Mouse (Mus musculus) E14TG2a.4 (cell line): ENCODE data around the gene Tnr.
A peak's percentile ranks its signal among the peaks of the same experiment; 100 is the strongest.

Experiments used
- H3K27me3 ChIP-seq: 2 replicates; pipeline ENCODE4 v1.6.1; 2014; ENCODE audit warnings: low read length, control low read depth; ENCODE audit not compliant: insufficient read depth
- H3K36me3 ChIP-seq: 2 replicates; pipeline ENCODE4 v1.6.1; 2014; ENCODE audit warnings: low read length, control low read depth; ENCODE audit not compliant: insufficient read depth
- H3K4me1 ChIP-seq: replicated peaks from 2 replicates; pipeline ENCODE4 v1.6.1; 2014; ENCODE audit warnings: low read depth, low read length, control low read depth
- H3K4me3 ChIP-seq: replicated peaks from 2 replicates; pipeline ENCODE4 v1.5.1; 2014; ENCODE audit warnings: mild to moderate bottlenecking, low read length
- H3K9me3 ChIP-seq: 2 replicates; pipeline ENCODE4 v1.6.1; 2014; ENCODE audit warnings: low read length, control low read depth
- CTCF ChIP-seq: conservative IDR thresholded peaks from 2 replicates; pipeline ENCODE4 v1.5.1; 2014; ENCODE audit warnings: low read length
- NANOG ChIP-seq: IDR thresholded peaks from 2 replicates; pipeline ENCODE4 v1.6.1; 2014; ENCODE audit warnings: borderline replicate concordance, low read length, mixed read lengths
- POU5F1 ChIP-seq: IDR thresholded peaks from 2 replicates; pipeline ENCODE4 v1.6.1; 2014; ENCODE audit warnings: low read length, borderline replicate concordance

The Tnr gene

GRCm38 (mm10) chr1:159828531-159828930 is 305.0 kb downstream of the Tnr start:
- Histone ChIP-seq H3K4me3 (no peak overlapping the region), H3K27me3 (peaks cover 5% of the 10 kb centered on the region; the same call in 1 of the 2 replicates), H3K9me3 (no peaks in the 10 kb centered on the region), H3K36me3 (no peaks in the 10 kb centered on the region), H3K4me1 (peaks cover under 1% of the 10 kb centered on the region; the same call in 1 of the 2 replicates)
- TF ChIP-seq CTCF = no peak
- TF ChIP-seq POU5F1 = no peak
- no peak for TF ChIP-seq NANOG

- H3K27me3 ChIP-seq = peaks cover 18% of the 10 kb centered on the region
- H3K4me1 ChIP-seq = peaks cover 19% of the 10 kb centered on the region
- no peaks in the 10 kb centered on the region for H3K36me3 ChIP-seq
- no peaks in the 10 kb centered on the region for H3K9me3 ChIP-seq
- no peak overlapping the region for H3K4me3 ChIP-seq
- TF ChIP-seq POU5F1 (no peak), CTCF (no peak), NANOG (no peak)
These were observed 309.6 kb downstream of the Tnr start for GRCm38 (mm10) chr1:159833165-159833564.

- Histone ChIP-seq H3K9me3 (no peaks in the 10 kb centered on the region), H3K27me3 (peaks cover 18% of the 10 kb centered on the region), H3K36me3 (no peaks in the 10 kb centered on the region), H3K4me1 (peaks cover 19% of the 10 kb centered on the region), H3K4me3 (no peak overlapping the region)
- no peak; the same call in 1 of the 2 replicates for TF ChIP-seq NANOG
These were observed 310.2 kb downstream of the Tnr start for GRCm38 (mm10) chr1:159833646-159834338.

GRCm38 (mm10) chr1:159835126-159835525 is 311.6 kb downstream of the Tnr start:
- no peaks in the 10 kb centered on the region for H3K9me3 ChIP-seq
- peaks cover 19% of the 10 kb centered on the region for H3K4me1 ChIP-seq
- H3K36me3 ChIP-seq = no peaks in the 10 kb centered on the region
- H3K4me3 ChIP-seq = no peak overlapping the region
- peaks cover 18% of the 10 kb centered on the region for H3K27me3 ChIP-seq
- TF ChIP-seq CTCF = no peak
- TF ChIP-seq NANOG = peak; percentile 89

- Histone ChIP-seq H3K4me1 (peaks cover 2% of the 10 kb centered on the region; the same call in 1 of the 2 replicates), H3K4me3 (no peak overlapping the region)
- TF ChIP-seq NANOG (no peak), POU5F1 (no peak), CTCF (no peak)
These were observed 316.8 kb downstream of the Tnr start for GRCm38 (mm10) chr1:159840337-159840736.

GRCm38 (mm10) chr1:159842876-159843275 is 319.3 kb downstream of the Tnr start:
- Histone ChIP-seq H3K36me3 (no peaks in the 10 kb centered on the region), H3K27me3 (peaks cover 3% of the 10 kb centered on the region; the same call in 1 of the 2 replicates), H3K9me3 (no peaks in the 10 kb centered on the region), H3K4me1 (no peaks in the 10 kb centered on the region), H3K4me3 (no peak overlapping the region)
- no peak for TF ChIP-seq CTCF
- no peak for TF ChIP-seq NANOG
- TF ChIP-seq POU5F1 = no peak

More at GRCm38 (mm10) chr1:159840337-159840736, 316.8 kb downstream of the Tnr start:
- Histone ChIP-seq H3K9me3 (no peaks in the 10 kb centered on the region), H3K27me3 (peaks cover 8% of the 10 kb centered on the region), H3K36me3 (no peaks in the 10 kb centered on the region)

- Histone ChIP-seq H3K4me3 (no peak overlapping the region), H3K27me3 (no peaks in the 10 kb centered on the region), H3K36me3 (no peaks in the 10 kb centered on the region), H3K9me3 (peaks cover 9% of the 10 kb centered on the region; the same call in 1 of the 2 replicates), H3K4me1 (no peaks in the 10 kb centered on the region)
- TF ChIP-seq CTCF = no peak
- TF ChIP-seq NANOG = no peak
- no peak for TF ChIP-seq POU5F1
These were observed 328.5 kb downstream of the Tnr start for GRCm38 (mm10) chr1:159852088-159852487.

- Histone ChIP-seq H3K4me1 (no peaks in the 10 kb centered on the region), H3K36me3 (no peaks in the 10 kb centered on the region), H3K9me3 (peaks cover 12% of the 10 kb centered on the region), H3K27me3 (no peaks in the 10 kb centered on the region), H3K4me3 (no peak overlapping the region)
- TF ChIP-seq NANOG (no peak), CTCF (no peak), POU5F1 (no peak)
These were observed 330.7 kb downstream of the Tnr start for GRCm38 (mm10) chr1:159854261-159854660.
